Mouse (Mus musculus): ENCODE measurements around the gene Irs2. TPM values are rescaled to one million over a fixed set of nuclear protein-coding genes. Genes with fewer than 3 reads are reported as not detected.

Irs2 gene
- polyA plus RNA-seq, 1 experiment from 2014 or later, result 5.4 TPM

DNA sequence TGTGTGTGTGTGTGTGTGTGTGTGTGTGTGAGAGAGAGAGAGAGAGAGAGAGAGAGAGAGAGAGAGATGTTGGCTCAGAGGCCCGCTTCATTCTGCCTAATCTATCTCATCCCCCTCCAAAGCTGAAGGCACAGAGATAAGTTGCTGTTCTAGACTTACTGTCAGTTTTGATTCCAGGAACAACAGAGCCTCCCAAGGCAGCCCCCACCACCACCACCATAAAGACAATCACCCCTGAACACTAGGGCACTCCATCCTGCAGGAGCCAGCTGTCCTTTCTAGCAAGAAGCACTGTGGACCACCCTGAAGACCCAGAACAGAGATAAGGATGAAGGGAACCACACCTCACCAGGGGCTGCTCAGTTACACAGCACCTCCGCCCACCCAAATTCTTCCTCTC, 12.0 kb downstream of the Irs2 start:
- Histone ChIP-seq H3K27ac (replicated peaks; ENCODE audit: low read depth, low read length) (no peak overlapping the region), H3K9me3 (ENCODE audit: control insufficient read depth, low read length) (no peaks in the 10 kb centered on the region), H3K4me1 (ENCODE audit: control insufficient read depth, insufficient read depth, low read length) (peaks cover 34% of the 10 kb centered on the region), H3K4me2 (ENCODE audit: low read length) (no peak overlapping the region), H3K9ac (replicated peaks; ENCODE audit: low read length) (no peak overlapping the region), H3K36me3 (ENCODE audit: control insufficient read depth, insufficient read depth, low read length) (no peaks in the 10 kb centered on the region), H3K4me3 (replicated peaks; ENCODE audit: low read depth, low read length) (no peak overlapping the region), H3K27me3 (ENCODE audit: control insufficient read depth, insufficient read depth, low read length) (no peaks in the 10 kb centered on the region)
- WGBS, result 96% methylated on average over 2 of the region's 2 CpGs
- no peak for ATAC-seq (ENCODE audit: low FRiP score, low TSS enrichment)
- DNase-seq, result no peak

GRCm38 (mm10) chr8:10995756-10996155, 12.5 kb downstream of the Irs2 start:
- Histone ChIP-seq H3K4me1 (ENCODE audit: control insufficient read depth, insufficient read depth, low read length) (peaks cover 34% of the 10 kb centered on the region), H3K9ac (replicated peaks; ENCODE audit: low read length) (no peak overlapping the region), H3K9me3 (ENCODE audit: control insufficient read depth, low read length) (no peaks in the 10 kb centered on the region), H3K4me3 (replicated peaks; ENCODE audit: low read depth, low read length) (no peak overlapping the region), H3K27me3 (ENCODE audit: control insufficient read depth, insufficient read depth, low read length) (no peaks in the 10 kb centered on the region), H3K4me2 (ENCODE audit: low read length) (no peak overlapping the region), H3K36me3 (ENCODE audit: control insufficient read depth, insufficient read depth, low read length) (no peaks in the 10 kb centered on the region), H3K27ac (replicated peaks; ENCODE audit: low read depth, low read length) (no peak overlapping the region)
- no peak for ATAC-seq (ENCODE audit: low FRiP score, low TSS enrichment)
- WGBS, result 75% methylated on average over 2 of the region's 2 CpGs
- no peak for DNase-seq

- Histone ChIP-seq H3K27ac (replicated peaks; ENCODE audit: low read depth, low read length) (no peak overlapping the region), H3K9ac (replicated peaks; ENCODE audit: low read length) (no peak overlapping the region), H3K36me3 (ENCODE audit: control insufficient read depth, insufficient read depth, low read length) (no peaks in the 10 kb centered on the region), H3K4me2 (ENCODE audit: low read length) (no peak overlapping the region), H3K9me3 (ENCODE audit: control insufficient read depth, low read length) (no peaks in the 10 kb centered on the region), H3K27me3 (ENCODE audit: control insufficient read depth, insufficient read depth, low read length) (no peaks in the 10 kb centered on the region), H3K4me3 (replicated peaks; ENCODE audit: low read depth, low read length) (no peak overlapping the region), H3K4me1 (ENCODE audit: control insufficient read depth, insufficient read depth, low read length) (peaks cover 32% of the 10 kb centered on the region)
- DNase-seq (no peak), ATAC-seq (ENCODE audit: low FRiP score, low TSS enrichment) (no peak)
- WGBS, result 95% methylated on average over 6 of the region's 6 CpGs
These were observed 13.8 kb downstream of the Irs2 start for GRCm38 (mm10) chr8:10994390-10994954.

DNA sequence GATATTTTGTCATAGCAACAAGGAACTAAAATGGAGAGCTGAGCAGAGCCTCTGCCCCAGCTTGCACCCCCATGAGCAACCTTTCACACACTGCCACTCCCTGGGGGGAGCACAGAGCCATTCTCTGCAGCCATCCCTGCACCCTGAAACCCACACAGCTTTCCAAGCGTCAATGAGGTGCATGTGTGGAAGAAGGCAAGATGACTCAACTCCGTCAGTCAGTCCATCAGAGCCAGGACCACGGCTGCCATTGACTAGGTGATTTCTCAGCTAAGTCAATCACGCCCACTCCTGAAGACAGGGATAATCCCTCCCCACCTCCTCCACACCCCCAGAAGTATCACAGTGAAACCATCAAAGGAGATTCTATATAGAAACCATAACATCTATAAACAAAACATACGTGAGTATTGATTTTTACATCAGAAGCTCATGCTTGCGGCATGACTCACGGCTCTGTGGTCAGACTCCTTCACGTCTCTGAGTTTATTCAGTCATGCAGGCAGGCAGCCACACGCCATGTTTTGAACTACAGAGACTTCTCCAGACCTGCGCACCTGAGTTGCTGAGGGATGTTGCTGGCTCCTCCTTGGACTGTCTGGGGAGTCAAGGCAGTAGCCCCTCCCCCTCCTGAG, 14.6 kb downstream of the Irs2 start:
- no peak for ATAC-seq (ENCODE audit: low FRiP score, low TSS enrichment)
- Histone ChIP-seq H3K9ac (replicated peaks; ENCODE audit: low read length) (no peak overlapping the region), H3K4me2 (ENCODE audit: low read length) (no peak overlapping the region), H3K9me3 (ENCODE audit: control insufficient read depth, low read length) (no peaks in the 10 kb centered on the region), H3K4me1 (ENCODE audit: control insufficient read depth, insufficient read depth, low read length) (peaks cover 37% of the 10 kb centered on the region), H3K4me3 (replicated peaks; ENCODE audit: low read depth, low read length) (no peak overlapping the region), H3K27me3 (ENCODE audit: control insufficient read depth, insufficient read depth, low read length) (no peaks in the 10 kb centered on the region), H3K36me3 (ENCODE audit: control insufficient read depth, insufficient read depth, low read length) (no peaks in the 10 kb centered on the region), H3K27ac (replicated peaks; ENCODE audit: low read depth, low read length) (no peak overlapping the region)
- 93% methylated on average over 10 of the region's 10 CpGs for WGBS
- no peak for DNase-seq

- H3K36me3 ChIP-seq (ENCODE audit: control insufficient read depth, insufficient read depth, low read length), result no peaks in the 10 kb centered on the region
- no peaks in the 10 kb centered on the region for H3K9me3 ChIP-seq (ENCODE audit: control insufficient read depth, low read length)
- no peak overlapping the region for H3K4me3 ChIP-seq (replicated peaks; ENCODE audit: low read depth, low read length)
- no peaks in the 10 kb centered on the region for H3K27me3 ChIP-seq (ENCODE audit: control insufficient read depth, insufficient read depth, low read length)
- H3K4me2 ChIP-seq (ENCODE audit: low read length), result no peak overlapping the region
- H3K9ac ChIP-seq (replicated peaks; ENCODE audit: low read length), result no peak overlapping the region
- ATAC-seq (ENCODE audit: low FRiP score, low TSS enrichment) (no peak), DNase-seq (peak; percentile 28)
- WGBS, result 50% methylated on average over 8 of the region's 8 CpGs
- peaks cover 37% of the 10 kb centered on the region for H3K4me1 ChIP-seq (ENCODE audit: control insufficient read depth, insufficient read depth, low read length)
- peak overlapping the region; percentile 37; the same call in 1 of the 2 replicates for H3K27ac ChIP-seq (replicated peaks; ENCODE audit: low read depth, low read length)
These were observed 16.2 kb downstream of the Irs2 start for GRCm38 (mm10) chr8:10992081-10992480.

GRCm38 (mm10) chr8:10991323-10991722, 16.9 kb downstream of the Irs2 start:
- H3K9ac ChIP-seq (replicated peaks; ENCODE audit: low read length), result no peak overlapping the region
- H3K4me2 ChIP-seq (ENCODE audit: low read length), result no peak overlapping the region
- 33% methylated on average over 2 of the region's 2 CpGs for WGBS
- no peaks in the 10 kb centered on the region for H3K9me3 ChIP-seq (ENCODE audit: control insufficient read depth, low read length)
- H3K27ac ChIP-seq (replicated peaks; ENCODE audit: low read depth, low read length), result peak overlapping the region; percentile 53
- H3K36me3 ChIP-seq (ENCODE audit: control insufficient read depth, insufficient read depth, low read length), result peaks cover 4% of the 10 kb centered on the region
- DNase-seq, result peak; percentile 27
- no peak overlapping the region for H3K4me3 ChIP-seq (replicated peaks; ENCODE audit: low read depth, low read length)
- no peaks in the 10 kb centered on the region for H3K27me3 ChIP-seq (ENCODE audit: control insufficient read depth, insufficient read depth, low read length)
- peak; percentile 22; the same call in 1 of the 2 replicates for ATAC-seq (ENCODE audit: low FRiP score, low TSS enrichment)
- peaks cover 37% of the 10 kb centered on the region for H3K4me1 ChIP-seq (ENCODE audit: control insufficient read depth, insufficient read depth, low read length)

DNA sequence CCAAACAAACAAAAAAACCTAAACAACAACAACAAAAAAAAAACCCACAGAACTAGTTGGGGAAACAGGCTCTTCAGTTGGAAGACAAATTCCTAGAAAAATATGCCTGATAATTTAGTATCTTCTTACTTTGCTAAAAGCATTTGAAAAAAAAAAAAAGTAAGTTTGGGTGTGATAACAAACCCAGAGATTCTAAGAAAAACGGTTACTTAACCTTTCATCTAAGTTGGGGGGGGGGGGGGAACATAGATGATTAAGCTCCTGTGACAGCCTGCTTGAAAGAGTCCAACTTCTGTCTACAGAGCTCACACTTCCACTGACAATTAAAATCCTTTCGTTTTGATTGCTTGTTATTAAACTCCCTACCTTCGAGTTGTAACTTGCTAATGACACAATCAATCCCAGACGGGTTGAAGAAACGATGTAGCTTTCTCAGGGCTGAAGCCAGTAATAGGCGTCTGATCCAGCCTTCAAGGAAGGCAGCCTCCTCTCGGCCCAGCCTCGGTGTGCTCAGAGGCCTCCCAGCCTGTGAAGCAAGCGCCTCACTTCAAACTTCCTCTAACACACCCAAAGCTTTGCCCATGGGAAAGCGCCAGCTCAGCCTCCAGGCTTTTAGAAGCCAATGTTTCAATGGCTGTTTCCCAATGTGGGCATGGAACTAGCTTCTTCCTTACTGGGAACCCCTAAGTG, 17.7 kb downstream of the Irs2 start:
- H3K36me3 ChIP-seq (ENCODE audit: control insufficient read depth, insufficient read depth, low read length), result peaks cover 12% of the 10 kb centered on the region
- ATAC-seq (ENCODE audit: low FRiP score, low TSS enrichment), result no peak
- 13% methylated on average over 10 of the region's 10 CpGs for WGBS

DNA sequence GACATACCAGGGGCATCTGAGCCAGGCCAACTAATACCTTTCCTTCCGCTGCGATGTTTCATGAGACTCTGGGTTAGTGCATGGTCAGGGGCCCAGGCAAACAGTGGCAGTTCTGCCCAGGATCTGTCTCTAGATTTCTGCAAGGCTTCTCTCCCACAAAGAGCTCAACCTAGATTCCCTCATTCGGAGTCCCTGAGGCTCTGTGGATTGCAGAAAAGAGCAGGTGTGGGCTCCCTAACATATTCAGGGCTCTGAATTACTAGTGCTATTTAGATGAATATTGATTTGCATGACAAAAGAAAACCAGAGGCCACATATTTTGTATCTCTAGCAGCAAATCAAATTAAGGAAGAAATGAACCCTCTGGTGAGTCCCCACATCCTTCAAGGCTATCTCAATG, 18.3 kb downstream of the Irs2 start:
- Histone ChIP-seq H3K9ac (replicated peaks; ENCODE audit: low read length) (no peak overlapping the region), H3K36me3 (ENCODE audit: control insufficient read depth, insufficient read depth, low read length) (peaks cover 16% of the 10 kb centered on the region), H3K4me1 (ENCODE audit: control insufficient read depth, insufficient read depth, low read length) (peaks cover 37% of the 10 kb centered on the region), H3K27me3 (ENCODE audit: control insufficient read depth, insufficient read depth, low read length) (no peaks in the 10 kb centered on the region), H3K4me3 (replicated peaks; ENCODE audit: low read depth, low read length) (no peak overlapping the region), H3K27ac (replicated peaks; ENCODE audit: low read depth, low read length) (peak overlapping the region; percentile 50), H3K4me2 (ENCODE audit: low read length) (0 out of 2 replicates have a peak overlapping the region, but pooled peaks have one; percentile 8), H3K9me3 (ENCODE audit: control insufficient read depth, low read length) (no peaks in the 10 kb centered on the region)
- WGBS, result 30% methylated on average over 3 of the region's 3 CpGs
- peak; percentile 16; the same call in 1 of the 2 replicates for ATAC-seq (ENCODE audit: low FRiP score, low TSS enrichment)
- peak; percentile 54 for DNase-seq

More for the DNA sequence above, 17.7 kb downstream of the Irs2 start:
- no peak overlapping the region for H3K4me3 ChIP-seq (replicated peaks; ENCODE audit: low read depth, low read length)
- H3K9ac ChIP-seq (replicated peaks; ENCODE audit: low read length), result no peak overlapping the region
- peak overlapping the region; percentile 53 for H3K27ac ChIP-seq (replicated peaks; ENCODE audit: low read depth, low read length)
- peak; percentile 50 for DNase-seq
- H3K27me3 ChIP-seq (ENCODE audit: control insufficient read depth, insufficient read depth, low read length), result no peaks in the 10 kb centered on the region
- no peak overlapping the region for H3K4me2 ChIP-seq (ENCODE audit: low read length)
- H3K4me1 ChIP-seq (ENCODE audit: control insufficient read depth, insufficient read depth, low read length), result peaks cover 37% of the 10 kb centered on the region
- H3K9me3 ChIP-seq (ENCODE audit: control insufficient read depth, low read length), result no peaks in the 10 kb centered on the region

Measured in midbrain, embryonic 14.5 days (tissue).